Mouse (Mus musculus) neutrophil, adult 5-6 weeks (primary cell): ENCODE results near the gene H2afx. TPM values are rescaled to one million over a fixed set of nuclear protein-coding genes. Genes with fewer than 3 reads are reported as not detected.
"Not testable (repeated sequence)": the region's sequence is repeated elsewhere in the genome, so short reads cannot be mapped to it uniquely, and the experiment has no call there.

ENCODE experiments used
- ATAC-seq: fragments of 151-379, 151-347 bp; 2 replicates; pipeline ENCODE4 v1.8.0; 2017; ENCODE audit warnings: mild to moderate bottlenecking, moderate TSS enrichment; ENCODE audit not compliant: insufficient number of reproducible peaks, poor library complexity, low FRiP score, severe bottlenecking; ENCODE audit errors: extremely low read depth
- total RNA-seq: library from RNA; stranded (forward); fragments of 200-1000 nt; gene quantifications from 2 replicates; pipeline ENCODE4 v1.2.3, GENCODE M21; 2017

Gene H2afx
- total RNA-seq, result 17.6 and 20.0 TPM in 2 replicates

GRCm38 (mm10) chr9:44334396-44335330 lies at the start of gene H2afx:
Gene H2afx (plus strand): TSS chr9:44334694.
- ATAC-seq, result peak; percentile 96

- ATAC-seq, result no peak
Measured at GRCm38 (mm10) chr9:44286256-44286850, 48.1 kb upstream of the H2afx start.

- ATAC-seq, result 0 out of 2 replicates have a peak, but pooled peaks have one; percentile 6
Measured at GRCm38 (mm10) chr9:44287003-44287400, 47.5 kb upstream of the H2afx start.

GRCm38 (mm10) chr9:44287401-44288075 lies 47.0 kb upstream of the H2afx start:
- no peak for ATAC-seq

- no peak for ATAC-seq
Measured at GRCm38 (mm10) chr9:44288076-44288958, 46.2 kb upstream of the H2afx start, which contains the start of gene Abcg4. Gene Abcg4 (minus strand): TSS chr9:44288615.

GRCm38 (mm10) chr9:44288959-44289291 lies 45.6 kb upstream of the H2afx start:
- ATAC-seq, result no peak

- ATAC-seq, result no peak
Measured at GRCm38 (mm10) chr9:44292490-44292889, 42.0 kb upstream of the H2afx start.

- ATAC-seq, result not testable (repeated sequence)
Measured at GRCm38 (mm10) chr9:44300001-44300400, 34.5 kb upstream of the H2afx start.

GRCm38 (mm10) chr9:44305466-44306079 lies 28.9 kb upstream of the H2afx start, which contains the start of gene Hinfp:
Gene Hinfp (minus strand): TSS chr9:44305671.
- ATAC-seq, result peak; percentile 96

GRCm38 (mm10) chr9:44306532-44306931 lies 28.0 kb upstream of the H2afx start:
- no peak for ATAC-seq

- no peak for ATAC-seq
Measured at GRCm38 (mm10) chr9:44307248-44307647, 27.2 kb upstream of the H2afx start.

- no peak for ATAC-seq
Measured at GRCm38 (mm10) chr9:44309756-44310155, 24.7 kb upstream of the H2afx start.

- ATAC-seq, result no peak
Measured at GRCm38 (mm10) chr9:44310750-44311135, 23.8 kb upstream of the H2afx start.

GRCm38 (mm10) chr9:44311136-44312134 lies 23.1 kb upstream of the H2afx start:
- no peak for ATAC-seq

GRCm38 (mm10) chr9:44313476-44314256 lies 20.8 kb upstream of the H2afx start:
- ATAC-seq, result no peak

GRCm38 (mm10) chr9:44314257-44314547 lies 20.3 kb upstream of the H2afx start:
- ATAC-seq, result no peak

GRCm38 (mm10) chr9:44314910-44315309 lies 19.6 kb upstream of the H2afx start:
- ATAC-seq, result no peak
